Comparison of ENCODE assay signal across 7 mouse cellular contexts in genomic region chr3:89421810-89422473, GRCm38 (mm10). TPM values are rescaled to one million over a fixed set of nuclear protein-coding genes. Genes with fewer than 3 reads are reported as not detected.
A peak's percentile ranks its signal among the peaks of the same experiment; 100 is the strongest.
DNase-seq lines count a peak whose midpoint lies in the region; ATAC-seq and TF ChIP-seq lines count a peak whose summit lies in the region.

No protein-coding gene starts in this region.

- H3K4me2 ChIP-seq in forebrain, embryonic 15.5 days (replicated peaks): peak overlapping the region; percentile 43
- peak overlapping the region; percentile 58 for H3K4me2 ChIP-seq in midbrain, embryonic 13.5 days (replicated peaks)

- no peak for TF ChIP-seq CTCF in C2C12 (IDR thresholded peaks at IDR 0.05; ENCODE audit: control insufficient read depth, insufficient read depth, insufficient read length)

- H3K27ac ChIP-seq in forebrain, embryonic 15.5 days (replicated peaks): no peak overlapping the region
- no peak overlapping the region for H3K27ac ChIP-seq in midbrain, embryonic 13.5 days

- 7% methylated on average over 22 of the region's 22 CpGs for WGBS in forebrain, embryonic 15.5 days
- 4% methylated on average over 22 of the region's 22 CpGs for WGBS in midbrain, embryonic 13.5 days

- H3K36me3 ChIP-seq in C2C12 (ENCODE audit: control insufficient read depth, insufficient read depth): peaks cover 45% of the 10 kb centered on the region
- H3K36me3 ChIP-seq in forebrain, embryonic 15.5 days: no peaks in the 10 kb centered on the region
- H3K36me3 ChIP-seq in midbrain, embryonic 13.5 days: peaks cover 14% of the 10 kb centered on the region

- H3K4me1 ChIP-seq in forebrain, embryonic 15.5 days: peaks cover 34% of the 10 kb centered on the region
- H3K4me1 ChIP-seq in midbrain, embryonic 13.5 days (replicated peaks): peaks cover 49% of the 10 kb centered on the region

- H3K9me3 ChIP-seq in forebrain, embryonic 15.5 days: no peaks in the 10 kb centered on the region
- no peaks in the 10 kb centered on the region for H3K9me3 ChIP-seq in midbrain, embryonic 13.5 days

- H3K9ac ChIP-seq in forebrain, embryonic 15.5 days (replicated peaks): peak overlapping the region; percentile 40
- H3K9ac ChIP-seq in midbrain, embryonic 13.5 days (replicated peaks): peak overlapping the region; percentile 72

- no peaks in the 10 kb centered on the region for H3K27me3 ChIP-seq in C2C12 (ENCODE audit: control insufficient read depth, insufficient read depth, insufficient read length)
- no peaks in the 10 kb centered on the region for H3K27me3 ChIP-seq in forebrain, embryonic 15.5 days
- H3K27me3 ChIP-seq in midbrain, embryonic 13.5 days: no peaks in the 10 kb centered on the region

- peaks cover 73% of the 10 kb centered on the region for H3K79me2 ChIP-seq in C2C12 (ENCODE audit: control insufficient read depth, insufficient read depth)

- no peak for ATAC-seq in forebrain, embryonic 15.5 days (replicated peaks)
- ATAC-seq in midbrain, embryonic 13.5 days: no peak

- peak overlapping the region; percentile 52 for H3ac ChIP-seq in C2C12 (ENCODE audit: control insufficient read depth, insufficient read length, low read depth)

- peaks cover 38% of the 10 kb centered on the region for H3K79me3 ChIP-seq in C2C12 (ENCODE audit: low read depth)

- peak overlapping the region; percentile 28 for H3K4me3 ChIP-seq in C2C12 (ENCODE audit: insufficient read depth, poor library complexity, severe bottlenecking)
- peak overlapping the region; percentile 27 for H3K4me3 ChIP-seq in forebrain, embryonic 15.5 days
- H3K4me3 ChIP-seq in midbrain, embryonic 13.5 days (replicated peaks): peak overlapping the region; percentile 36

- DNase-seq in 3T3-L1 (ENCODE audit: low read depth, low spot score): peak; percentile 46
- peak; percentile 40 for DNase-seq in kidney, postnatal 14 days
- no peak for DNase-seq in cerebellum, adult 9-10 months
- DNase-seq in frontal cortex, postnatal 14 days (ENCODE audit: low spot score in 2 of 2): no peak

TF ChIP-seq in C2C12, 6 proteins besides CTCF, POLR2A, EP300 and RAD21:
- TF ChIP-seq USF1 (IDR thresholded peaks at IDR 0.05; ENCODE audit: low read depth): no peak
- no peak for TF ChIP-seq MAX (IDR thresholded peaks at IDR 0.05)
- no peak for TF ChIP-seq FOSL1 (IDR thresholded peaks at IDR 0.05; ENCODE audit: insufficient read depth, low read length, poor library complexity, severe bottlenecking)
- TF ChIP-seq MYOD1 (IDR thresholded peaks at IDR 0.05; ENCODE audit: control insufficient read depth, insufficient read length, low read depth): no peak
- no peak for TF ChIP-seq CEBPB (IDR thresholded peaks at IDR 0.05; ENCODE audit: low read depth)
- TF ChIP-seq MYOG (IDR thresholded peaks at IDR 0.05; ENCODE audit: control insufficient read depth, extremely low read depth, insufficient read length): no peak

RNA-seq across cellular contexts. Expression of gene Shc1, which starts 3.7 kb away (rescaled TPM):
- 86.3 TPM for polyA plus RNA-seq in C2C12 (2012; fragmentation: generic; extraction: Trizol)
- 14.3 and 15.8 TPM in 2 replicates for polyA plus RNA-seq in forebrain, embryonic 15.5 days (2015; fragmentation: Nextera tagmentation; extraction: Ambion mirVana)
- polyA plus RNA-seq in midbrain, embryonic 13.5 days (2015; fragmentation: Nextera tagmentation; extraction: Ambion mirVana): 17.3 and 17.8 TPM in 2 replicates

RNA-seq across cellular contexts. Expression of gene Cks1b, which starts 3.8 kb away (rescaled TPM):
- 446 TPM for polyA plus RNA-seq in C2C12 (2012; fragmentation: generic; extraction: Trizol)
- 165 and 196 TPM in 2 replicates for polyA plus RNA-seq in forebrain, embryonic 15.5 days (2015; fragmentation: Nextera tagmentation; extraction: Ambion mirVana)
- 176 and 177 TPM in 2 replicates for polyA plus RNA-seq in midbrain, embryonic 13.5 days (2015; fragmentation: Nextera tagmentation; extraction: Ambion mirVana)

RNA-seq across cellular contexts. Expression of gene Pygo2, which starts 8.1 kb away (rescaled TPM):
- 53.1 TPM for polyA plus RNA-seq in C2C12 (2012; fragmentation: generic; extraction: Trizol)
- polyA plus RNA-seq in forebrain, embryonic 15.5 days (2015; fragmentation: Nextera tagmentation; extraction: Ambion mirVana): 39.4 and 41.5 TPM in 2 replicates
- polyA plus RNA-seq in midbrain, embryonic 13.5 days (2015; fragmentation: Nextera tagmentation; extraction: Ambion mirVana): 37.4 and 43.4 TPM in 2 replicates

RNA-seq across cellular contexts. Expression of gene Flad1, which starts 10.3 kb away (rescaled TPM):
- polyA plus RNA-seq in C2C12 (2012; fragmentation: generic; extraction: Trizol): 11.0 TPM
- 42.0 and 42.3 TPM in 2 replicates for polyA plus RNA-seq in forebrain, embryonic 15.5 days (2015; fragmentation: Nextera tagmentation; extraction: Ambion mirVana)
- polyA plus RNA-seq in midbrain, embryonic 13.5 days (2015; fragmentation: Nextera tagmentation; extraction: Ambion mirVana): 37.2 and 37.8 TPM in 2 replicates

RNA-seq across cellular contexts. Expression of gene Pbxip1, which starts 14.6 kb away (rescaled TPM):
- 34.6 TPM for polyA plus RNA-seq in C2C12 (2012; fragmentation: generic; extraction: Trizol)
- 12.1 and 15.1 TPM in 2 replicates for polyA plus RNA-seq in forebrain, embryonic 15.5 days (2015; fragmentation: Nextera tagmentation; extraction: Ambion mirVana)
- polyA plus RNA-seq in midbrain, embryonic 13.5 days (2015; fragmentation: Nextera tagmentation; extraction: Ambion mirVana): 12.2 and 14.1 TPM in 2 replicates

Comparison
In these comparisons a context has a peak if more than half of its experiments do, and no peak if none do; other contexts are left out.
1. DNase-seq: peak in 3T3-L1 (single experiment) and kidney, postnatal 14 days (single experiment); none in cerebellum, adult 9-10 months (single experiment) and frontal cortex, postnatal 14 days (0 of 2).
2. Peak in every context shown above with its lines, with median percentiles within 50 percentile points of each other: H3K4me3 ChIP-seq.